Mouse (Mus musculus) heart, embryonic 10.5 days (tissue): ENCODE data around the gene Rps12-ps3. TPM values are rescaled to one million over a fixed set of nuclear protein-coding genes. Genes with fewer than 3 reads are reported as not detected.

ENCODE experiments used
- DNase-seq: peaks from one replicate; pipeline ENCODE4 v3.0.0-alpha.2; 2017; ENCODE audit warnings: low spot score
- H3K27ac ChIP-seq: fragments of 300-500 bp; sonication (generic); 2 replicates; pipeline ENCODE4 v1.5.1; 2016; ENCODE audit warnings: mild to moderate bottlenecking
- H3K27me3 ChIP-seq: fragments of 300-500 bp; sonication (generic); 2 replicates; pipeline ENCODE4 v1.6.1; 2016; ENCODE audit warnings: mild to moderate bottlenecking; ENCODE audit not compliant: poor library complexity, insufficient read depth, severe bottlenecking
- H3K36me3 ChIP-seq: fragments of 300-500 bp; sonication (generic); 2 replicates; pipeline ENCODE4 v1.6.1; 2016; ENCODE audit warnings: mild to moderate bottlenecking, moderate library complexity
- H3K4me1 ChIP-seq: fragments of 300-500 bp; sonication (generic); 2 replicates; pipeline ENCODE4 v1.6.1; 2016; ENCODE audit warnings: mild to moderate bottlenecking
- H3K4me3 ChIP-seq: fragments of 300-500 bp; sonication (generic); 2 replicates; pipeline ENCODE4 v1.5.1; 2016; ENCODE audit warnings: mild to moderate bottlenecking, moderate library complexity
- H3K9me3 ChIP-seq: fragments of 300-500 bp; sonication (generic); 2 replicates; pipeline ENCODE4 v1.6.1; 2016; ENCODE audit warnings: mild to moderate bottlenecking, moderate library complexity
- WGBS: fragments of 180-500 bp; shearing (Covaris S2); methylation state at CpG from one replicate; pipeline ENCODE4 v1.1.7; 2016; 5-methylcytosine and 5-hydroxymethylcytosine counted together
- polyA plus RNA-seq: library from polyadenylated mRNA; unstranded; fragments of >200 nt; fragmentation: Nextera tagmentation; extraction: Ambion mirVana; gene quantifications from 2 replicates; pipeline ENCODE4 v1.2.1, GENCODE M21; 2016

Gene Rps12-ps3
- polyA plus RNA-seq, 1 experiment from 2014 or later, result 8.9 TPM

GRCm38 (mm10) chr19:59356843-59357595 lies 34.9 kb downstream of the Rps12-ps3 start:
- WGBS, result 38% methylated on average over 14 of the region's 14 CpGs
- DNase-seq, result peak; percentile 81

DNA sequence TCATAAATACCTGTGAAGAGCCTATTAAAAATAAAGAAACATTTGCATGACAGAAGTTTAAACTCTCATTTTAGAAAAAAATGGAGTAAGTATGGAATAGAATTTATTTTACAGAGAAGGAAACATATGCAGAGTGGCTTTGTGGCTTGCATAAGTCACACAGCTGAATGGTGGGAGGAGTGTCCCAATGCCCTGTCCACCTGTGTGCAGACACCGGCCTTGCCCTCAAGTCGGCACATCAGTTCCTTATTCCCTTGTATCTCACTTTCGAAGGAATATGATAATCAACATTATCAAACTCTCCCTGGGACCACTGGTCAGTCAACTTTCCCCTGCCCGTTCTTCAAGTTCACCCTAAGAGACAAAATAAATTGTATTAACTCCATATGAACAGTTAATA lies 35.8 kb downstream of the Rps12-ps3 start:
- peaks cover 39% of the 10 kb centered on the region for H3K27me3 ChIP-seq
- H3K4me3 ChIP-seq, result no peak overlapping the region
- peak; percentile 39 for DNase-seq
- no peaks in the 10 kb centered on the region for H3K36me3 ChIP-seq
- 80% methylated on average over 4 of the region's 4 CpGs for WGBS
- H3K27ac ChIP-seq, result no peak overlapping the region
- H3K9me3 ChIP-seq, result no peaks in the 10 kb centered on the region
- H3K4me1 ChIP-seq, result peaks cover 19% of the 10 kb centered on the region

More at GRCm38 (mm10) chr19:59356843-59357595, 34.9 kb downstream of the Rps12-ps3 start:
- Histone ChIP-seq H3K27ac (peak overlapping the region; percentile 22; the same call in 1 of the 2 replicates), H3K4me1 (peaks cover 25% of the 10 kb centered on the region), H3K4me3 (peak overlapping the region; percentile 8; the same call in 1 of the 2 replicates), H3K9me3 (no peaks in the 10 kb centered on the region), H3K36me3 (no peaks in the 10 kb centered on the region), H3K27me3 (peaks cover 43% of the 10 kb centered on the region)

DNA sequence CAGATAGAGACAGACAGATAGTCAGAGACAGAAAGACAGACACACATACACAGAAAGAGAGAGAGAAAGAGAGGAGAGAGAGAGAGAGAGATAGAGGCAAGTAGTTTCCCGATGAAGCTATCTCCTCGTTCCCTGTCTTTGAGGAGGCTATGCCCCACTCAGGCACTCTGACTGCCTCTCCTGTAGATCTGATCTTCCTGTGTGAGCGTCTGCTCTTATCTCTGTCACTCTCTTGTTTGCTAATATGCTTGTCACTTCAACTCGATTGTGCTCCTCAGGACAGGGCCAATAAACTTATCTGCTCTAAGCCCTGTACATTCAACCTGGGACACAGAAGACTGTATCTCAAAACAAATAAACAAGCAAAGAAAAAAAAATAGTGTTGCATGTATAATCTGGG lies 37.1 kb downstream of the Rps12-ps3 start:
- no peaks in the 10 kb centered on the region for H3K9me3 ChIP-seq
- H3K4me3 ChIP-seq, result no peak overlapping the region
- peaks cover 18% of the 10 kb centered on the region for H3K4me1 ChIP-seq
- WGBS, result 20% methylated on average over 4 of the region's 4 CpGs
- peak; percentile 74 for DNase-seq
- peak overlapping the region; percentile 22; the same call in 1 of the 2 replicates for H3K27ac ChIP-seq
- H3K27me3 ChIP-seq, result peaks cover 36% of the 10 kb centered on the region
- no peaks in the 10 kb centered on the region for H3K36me3 ChIP-seq

GRCm38 (mm10) chr19:59360486-59360896 lies 38.4 kb downstream of the Rps12-ps3 start:
- DNase-seq, result peak; percentile 93
- peaks cover 41% of the 10 kb centered on the region for H3K27me3 ChIP-seq

GRCm38 (mm10) chr19:59362646-59363045 lies 40.6 kb downstream of the Rps12-ps3 start:
- no peaks in the 10 kb centered on the region for H3K9me3 ChIP-seq
- H3K4me3 ChIP-seq, result no peak overlapping the region
- H3K4me1 ChIP-seq, result no peaks in the 10 kb centered on the region
- peaks cover 46% of the 10 kb centered on the region for H3K27me3 ChIP-seq
- DNase-seq, result peak; percentile 56
- WGBS, result 75% methylated on average over 6 of the region's 6 CpGs
- no peaks in the 10 kb centered on the region for H3K36me3 ChIP-seq
- H3K27ac ChIP-seq, result no peak overlapping the region

More at GRCm38 (mm10) chr19:59360486-59360896, 38.4 kb downstream of the Rps12-ps3 start:
- H3K4me3 ChIP-seq, result no peak overlapping the region
- no peaks in the 10 kb centered on the region for H3K9me3 ChIP-seq
- no peak overlapping the region; the same call in 1 of the 2 replicates for H3K27ac ChIP-seq
- 70% methylated on average over 2 of the region's 2 CpGs for WGBS
- H3K4me1 ChIP-seq, result peaks cover 9% of the 10 kb centered on the region
- H3K36me3 ChIP-seq, result no peaks in the 10 kb centered on the region

- Histone ChIP-seq H3K36me3 (no peaks in the 10 kb centered on the region), H3K9me3 (no peaks in the 10 kb centered on the region), H3K4me1 (no peaks in the 10 kb centered on the region), H3K27me3 (peaks cover 52% of the 10 kb centered on the region), H3K27ac (no peak overlapping the region), H3K4me3 (no peak overlapping the region)
- WGBS, result 80% methylated on average over 3 of the region's 3 CpGs
- peak; percentile 72 for DNase-seq
Measured at GRCm38 (mm10) chr19:59363666-59364065, 41.6 kb downstream of the Rps12-ps3 start.

DNA sequence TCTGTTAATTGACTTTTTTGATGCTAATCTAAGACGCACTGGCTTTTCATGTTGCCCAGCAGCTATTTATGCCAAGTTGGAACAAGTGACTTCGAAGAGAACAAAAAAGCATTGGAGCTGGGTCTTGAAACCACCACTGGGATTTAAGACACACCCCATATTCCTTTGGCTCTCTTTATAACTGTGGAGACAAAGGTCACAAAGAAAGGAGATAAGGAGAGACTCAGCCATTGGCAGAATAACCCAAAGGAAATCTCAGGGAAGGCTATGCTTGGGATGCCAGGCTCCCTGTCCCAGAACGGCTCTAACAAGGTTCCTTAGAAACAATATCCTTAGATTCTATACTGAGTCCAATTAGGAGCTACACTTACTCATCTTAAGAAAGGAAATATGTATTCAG lies 44.6 kb downstream of the Rps12-ps3 start:
- Histone ChIP-seq H3K4me3 (no peak overlapping the region), H3K4me1 (no peaks in the 10 kb centered on the region), H3K9me3 (no peaks in the 10 kb centered on the region), H3K27ac (no peak overlapping the region), H3K36me3 (no peaks in the 10 kb centered on the region), H3K27me3 (peaks cover 36% of the 10 kb centered on the region)
- DNase-seq, result no peak
- WGBS, result 76% methylated on average over 3 of the region's 3 CpGs

- H3K27me3 ChIP-seq, result peaks cover 28% of the 10 kb centered on the region; the same call in 1 of the 2 replicates
- no peaks in the 10 kb centered on the region for H3K4me1 ChIP-seq
- no peak for DNase-seq
- 76% methylated on average over 4 of the region's 4 CpGs for WGBS
- H3K4me3 ChIP-seq, result no peak overlapping the region
- H3K36me3 ChIP-seq, result no peaks in the 10 kb centered on the region
- no peak overlapping the region for H3K27ac ChIP-seq
- no peaks in the 10 kb centered on the region for H3K9me3 ChIP-seq
Measured at GRCm38 (mm10) chr19:59367892-59368291, 45.8 kb downstream of the Rps12-ps3 start.

DNA sequence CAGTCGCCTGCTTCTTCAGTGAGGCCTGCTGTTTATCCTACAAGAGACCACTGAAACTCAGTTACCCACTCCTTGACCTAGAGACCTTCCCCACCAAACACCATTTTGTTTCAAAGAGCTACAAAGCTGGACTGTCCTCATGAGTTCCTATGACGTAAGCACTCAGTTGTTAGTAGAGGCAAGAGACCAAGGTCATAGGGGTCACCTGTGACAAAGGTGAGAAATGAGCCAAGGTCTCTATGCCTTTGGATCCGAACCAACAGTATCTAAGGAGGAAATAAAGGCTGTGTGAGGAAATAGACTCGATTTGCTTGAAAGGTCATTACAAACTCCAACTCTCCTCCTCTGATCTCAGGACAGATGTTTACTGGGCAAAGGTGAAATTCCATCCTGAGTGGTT lies 48.9 kb downstream of the Rps12-ps3 start:
- no peaks in the 10 kb centered on the region for H3K9me3 ChIP-seq
- H3K27me3 ChIP-seq, result peaks cover 11% of the 10 kb centered on the region; the same call in 1 of the 2 replicates
- no peaks in the 10 kb centered on the region for H3K4me1 ChIP-seq
- H3K36me3 ChIP-seq, result no peaks in the 10 kb centered on the region
- no peak overlapping the region for H3K27ac ChIP-seq
- no peak for DNase-seq
- H3K4me3 ChIP-seq, result no peak overlapping the region
- 79% methylated on average over 4 of the region's 4 CpGs for WGBS

Other genes with a start within 250 kb of the Rps12-ps3 start
- 0.53 and 0.69 TPM in 2 replicates for gene Shtn1, start 246.2 kb upstream of the Rps12-ps3 start, polyA plus RNA-seq
- not detected in 2 replicates for gene Vax1, start 152.2 kb upstream of the Rps12-ps3 start, polyA plus RNA-seq
- gene Kcnk18, start 103.1 kb upstream of the Rps12-ps3 start, polyA plus RNA-seq, result not detected in 2 replicates
- gene Slc18a2, start 61.4 kb upstream of the Rps12-ps3 start, polyA plus RNA-seq, result 9.0 and 10.1 TPM in 2 replicates
- 9.0 and 10.8 TPM in 2 replicates for gene Pdzd8, start 23.5 kb downstream of the Rps12-ps3 start, polyA plus RNA-seq
- gene Emx2, start 136.1 kb downstream of the Rps12-ps3 start, polyA plus RNA-seq, result 1.1 and 1.7 TPM in 2 replicates